Mouse (Mus musculus) G1E (cell line): ENCODE results near the gene Bco1. TPM values are rescaled to one million over a fixed set of nuclear protein-coding genes. Genes with fewer than 3 reads are reported as not detected.

ENCODE experiments used
- ATAC-seq: 2 replicates; pipeline ENCODE4 v1.8.0; 2016; ENCODE audit warnings: mild to moderate bottlenecking; ENCODE audit not compliant: insufficient number of reproducible peaks, poor library complexity, low FRiP score, severe bottlenecking; ENCODE audit errors: extremely low read depth
- DNase-seq: peaks from one replicate; pipeline ENCODE4 v3.0.0; 2012; ENCODE audit warnings: low spot score
- H3K27me3 ChIP-seq: 2 replicates; pipeline ENCODE4 v1.6.1; 2012; ENCODE audit warnings: mild to moderate bottlenecking, low read length, inconsistent platforms; ENCODE audit not compliant: insufficient read depth
- H3K36me3 ChIP-seq: replicated peaks from 2 replicates; pipeline ENCODE3; 2012; ENCODE audit warnings: mild to moderate bottlenecking, inconsistent platforms
- H3K4me1 ChIP-seq: 2 replicates; pipeline ENCODE4 v1.6.1; 2012; ENCODE audit warnings: low read depth, low read length, inconsistent platforms, mixed read lengths; ENCODE audit not compliant: insufficient read depth
- H3K4me3 ChIP-seq: 2 replicates; pipeline ENCODE4 v1.5.1; 2012; ENCODE audit warnings: low read depth, mild to moderate bottlenecking, inconsistent platforms, low read length, moderate library complexity, mixed read lengths
- H3K9me3 ChIP-seq: replicated peaks from 2 replicates; pipeline ENCODE4 v1.6.1; 2012; ENCODE audit warnings: inconsistent platforms
- CTCF ChIP-seq: IDR thresholded peaks from 2 replicates; pipeline ENCODE4 v1.5.1; 2012; ENCODE audit warnings: low read depth, low read length, inconsistent platforms, mixed read lengths
- GATA1 ChIP-seq: IDR thresholded peaks from 2 replicates; pipeline ENCODE4 v1.6.1; 2012; ENCODE audit warnings: borderline replicate concordance, low read length, inconsistent platforms, mixed read lengths
- GATA2 ChIP-seq: IDR thresholded peaks from 2 replicates; pipeline ENCODE4 v1.6.1; 2012; ENCODE audit warnings: low read depth, low read length, inconsistent platforms, borderline replicate concordance
- POLR2AphosphoS5 ChIP-seq: IDR thresholded peaks from 2 replicates; pipeline ENCODE4 v1.6.1; 2012; ENCODE audit warnings: low read depth, low read length, inconsistent platforms; ENCODE audit not compliant: insufficient replicate concordance
- TAL1 ChIP-seq: conservative IDR thresholded peaks from 2 replicates; pipeline ENCODE4 v1.6.1; 2012; ENCODE audit warnings: low read depth, low read length, inconsistent platforms, mixed read lengths
- polyA plus RNA-seq: library from polyadenylated mRNA; stranded (reverse); fragments of >175 nt; gene quantifications from 2 replicates; pipeline ENCODE4 v1.2.3, GENCODE M21; 2012
- total RNA-seq, 2 experiments: library from RNA; stranded (forward) in 1 of 2; stranded (reverse) in 1 of 2; fragments of 200-1000 nt in 1 of 2; fragments of >200 nt in 1 of 2; fragmentation: Nextera tagmentation in 1 of 2; gene quantifications; 2 replicates each; pipeline ENCODE4 v1.2.3; 2014 to 2017

The Bco1 gene
- total and polyA plus RNA-seq, 3 experiments: not detected

DNA sequence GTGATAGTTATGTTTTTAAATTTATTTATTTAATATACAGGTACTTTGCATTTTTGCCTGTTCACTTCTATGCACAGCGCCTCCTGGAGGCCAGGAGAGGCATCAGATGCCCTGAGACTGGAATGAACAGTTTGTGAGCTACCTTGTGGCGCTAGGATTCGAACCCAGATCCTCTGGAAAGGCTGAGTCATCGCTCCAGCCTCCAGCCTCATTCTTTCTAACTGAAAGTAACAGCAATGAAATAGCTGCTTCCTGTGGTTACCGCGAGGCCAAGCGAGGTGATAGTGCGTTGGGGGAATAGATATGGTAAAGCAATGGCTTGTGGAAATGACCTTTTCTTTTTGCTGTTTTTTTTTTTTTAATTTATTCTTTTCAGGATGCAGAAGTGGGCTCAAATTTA, 31.4 kb downstream of the Bco1 start:
- no peak overlapping the region for H3K4me3 ChIP-seq
- no peaks in the 10 kb centered on the region for H3K9me3 ChIP-seq
- peaks cover 13% of the 10 kb centered on the region; the same call in 1 of the 2 replicates for H3K27me3 ChIP-seq
- H3K36me3 ChIP-seq: no peaks in the 10 kb centered on the region
- ATAC-seq: no peak
- no peak for TF ChIP-seq GATA1
- no peak for TF ChIP-seq GATA2
- no peak for TF ChIP-seq TAL1
- no peak for TF ChIP-seq CTCF
- TF ChIP-seq POLR2AphosphoS5: no peak
- no peak for DNase-seq
- 0 out of 2 replicates have a peak, but pooled peaks cover 3% of the 10 kb centered on the region for H3K4me1 ChIP-seq

GRCm38 (mm10) chr8:117133702-117134101, 38.0 kb downstream of the Bco1 start:
- Histone ChIP-seq H3K27me3 (peaks cover 14% of the 10 kb centered on the region), H3K4me1 (peaks cover 2% of the 10 kb centered on the region; the same call in 1 of the 2 replicates), H3K4me3 (no peak overlapping the region), H3K9me3 (no peaks in the 10 kb centered on the region), H3K36me3 (no peaks in the 10 kb centered on the region)
- no peak for DNase-seq
- peak; percentile 57 for ATAC-seq
- TF ChIP-seq GATA1 (no peak), CTCF (no peak), GATA2 (no peak), TAL1 (no peak), POLR2AphosphoS5 (no peak)

DNA sequence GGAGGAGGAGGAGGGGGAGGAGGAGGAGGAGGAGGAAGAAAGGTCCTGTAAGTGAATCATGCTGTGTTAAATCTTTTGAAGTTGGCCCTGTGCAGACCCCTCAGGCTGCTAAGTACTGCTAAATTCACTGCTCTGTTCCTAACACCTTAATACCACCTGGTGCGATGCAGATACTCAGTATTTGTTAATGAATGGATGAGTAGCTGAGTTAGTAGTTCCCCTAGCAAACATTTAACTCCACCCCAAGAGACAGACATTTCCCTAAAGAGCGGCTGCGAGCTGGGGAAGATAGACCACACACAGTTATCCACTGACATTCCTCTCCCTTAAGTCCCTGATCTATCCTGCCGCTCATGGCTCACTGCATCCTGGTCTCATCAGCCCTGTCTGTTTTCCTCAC, 40.7 kb downstream of the Bco1 start:
- Histone ChIP-seq H3K4me3 (no peak overlapping the region), H3K27me3 (peaks cover 13% of the 10 kb centered on the region), H3K36me3 (no peaks in the 10 kb centered on the region), H3K9me3 (no peaks in the 10 kb centered on the region), H3K4me1 (peaks cover 2% of the 10 kb centered on the region; the same call in 1 of the 2 replicates)
- TF ChIP-seq POLR2AphosphoS5 (no peak), CTCF (no peak), GATA1 (no peak), TAL1 (no peak), GATA2 (no peak)
- ATAC-seq (no peak), DNase-seq (no peak)

GRCm38 (mm10) chr8:117136763-117137162, 41.1 kb downstream of the Bco1 start:
- H3K27me3 ChIP-seq: peaks cover 10% of the 10 kb centered on the region
- no peak overlapping the region for H3K4me3 ChIP-seq

DNA sequence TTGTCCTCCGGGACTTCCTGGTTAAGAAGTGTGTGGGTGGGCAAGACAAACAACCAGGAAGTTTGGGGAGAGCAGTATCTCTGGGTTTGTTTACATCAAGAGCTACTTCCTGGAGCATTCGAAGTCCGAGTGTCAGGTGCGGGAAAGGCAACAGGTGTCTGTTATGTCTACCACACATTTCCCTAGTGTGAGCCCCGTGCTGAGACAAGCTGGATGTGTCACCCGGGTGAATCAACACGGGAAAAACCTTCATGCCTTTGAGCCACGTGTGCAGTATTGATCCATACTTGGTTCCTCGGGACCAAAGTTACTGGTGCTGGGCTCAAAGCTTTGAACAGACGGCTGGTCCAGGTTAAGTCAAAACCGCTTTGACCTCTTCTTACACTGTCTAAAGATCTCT, 41.7 kb downstream of the Bco1 start:
- TF ChIP-seq GATA1 (no peak), GATA2 (no peak), POLR2AphosphoS5 (no peak), TAL1 (no peak), CTCF (no peak)
- Histone ChIP-seq H3K27me3 (peaks cover 10% of the 10 kb centered on the region), H3K4me1 (peaks cover 2% of the 10 kb centered on the region; the same call in 1 of the 2 replicates), H3K4me3 (no peak overlapping the region), H3K36me3 (no peaks in the 10 kb centered on the region), H3K9me3 (no peaks in the 10 kb centered on the region)
- DNase-seq: no peak
- no peak for ATAC-seq

More at GRCm38 (mm10) chr8:117136763-117137162, 41.1 kb downstream of the Bco1 start:
- Histone ChIP-seq H3K4me1 (peaks cover 2% of the 10 kb centered on the region; the same call in 1 of the 2 replicates), H3K36me3 (no peaks in the 10 kb centered on the region), H3K9me3 (no peaks in the 10 kb centered on the region)
- DNase-seq: no peak
- no peak for TF ChIP-seq GATA1
- no peak for TF ChIP-seq TAL1
- TF ChIP-seq POLR2AphosphoS5: no peak
- no peak for TF ChIP-seq GATA2
- no peak for TF ChIP-seq CTCF
- ATAC-seq: no peak

- Histone ChIP-seq H3K4me3 (no peak overlapping the region), H3K9me3 (no peaks in the 10 kb centered on the region), H3K27me3 (no peaks in the 10 kb centered on the region; the same call in 1 of the 2 replicates), H3K4me1 (no peaks in the 10 kb centered on the region; the same call in 1 of the 2 replicates), H3K36me3 (no peaks in the 10 kb centered on the region)
- TF ChIP-seq CTCF: peak; percentile 26; the same call in 1 of the 2 replicates
- TF ChIP-seq TAL1: no peak
- ATAC-seq (no peak), DNase-seq (no peak)
Measured at GRCm38 (mm10) chr8:117148520-117148919, 52.9 kb downstream of the Bco1 start.
